Mouse (Mus musculus) limb, embryonic 14.5 days (tissue): ENCODE data around the gene Diaph2. TPM values are rescaled to one million over a fixed set of nuclear protein-coding genes. Genes with fewer than 3 reads are reported as not detected.

ENCODE experiments used
- ATAC-seq: fragments of 200-750 bp; cut with Nextera tagmentation; 2 replicates; pipeline ENCODE4 v1.8.0; 2017; ENCODE audit warnings: low read depth, moderate number of reproducible peaks, moderate TSS enrichment; ENCODE audit not compliant: low FRiP score
- DNase-seq: peaks from one replicate; pipeline ENCODE4 v3.0.0-alpha.2; 2015; ENCODE audit warnings: low spot score
- H3K27ac ChIP-seq: fragments of 300-500 bp; sonication (generic); replicated peaks from 2 replicates; pipeline ENCODE4 v1.5.1; 2014; ENCODE audit warnings: low read depth, mild to moderate bottlenecking, low read length, moderate library complexity, mixed read lengths
- H3K27me3 ChIP-seq: fragments of 300-500 bp; sonication (generic); 2 replicates; pipeline ENCODE4 v1.6.1; 2014; ENCODE audit warnings: low read length, mixed read lengths; ENCODE audit not compliant: control insufficient read depth, insufficient read depth
- H3K36me3 ChIP-seq: fragments of 300-500 bp; sonication (generic); 2 replicates; pipeline ENCODE4 v1.6.1; 2014; ENCODE audit warnings: mild to moderate bottlenecking, low read length, moderate library complexity, mixed read lengths; ENCODE audit not compliant: control insufficient read depth, insufficient read depth
- H3K4me1 ChIP-seq: fragments of 300-500 bp; sonication (generic); 2 replicates; pipeline ENCODE4 v1.6.1; 2014; ENCODE audit warnings: antibody characterized with exemption, low read length, mixed read lengths; ENCODE audit not compliant: control insufficient read depth, insufficient read depth
- H3K4me2 ChIP-seq: fragments of 300-500 bp; sonication (generic); replicated peaks from 2 replicates; pipeline ENCODE4 v1.6.1; 2014; ENCODE audit warnings: low read depth, mild to moderate bottlenecking, low read length, moderate library complexity; ENCODE audit not compliant: severe bottlenecking
- H3K4me3 ChIP-seq: fragments of 300-500 bp; sonication (generic); replicated peaks from 2 replicates; pipeline ENCODE4 v1.5.1; 2014; ENCODE audit warnings: low read length
- H3K9ac ChIP-seq: fragments of 300-500 bp; sonication (generic); 2 replicates; pipeline ENCODE4 v1.6.1; 2014; ENCODE audit warnings: mild to moderate bottlenecking, low read depth, low read length, moderate library complexity; ENCODE audit not compliant: severe bottlenecking
- H3K9me3 ChIP-seq: fragments of 300-500 bp; sonication (generic); 2 replicates; pipeline ENCODE4 v1.6.1; 2016; ENCODE audit warnings: low read length; ENCODE audit not compliant: control insufficient read depth
- POLR2A ChIP-seq: fragments of 200-500 bp; IDR thresholded peaks from 2 replicates; pipeline ENCODE4 v1.8.0; 2012; ENCODE audit warnings: inconsistent platforms, mild to moderate bottlenecking, moderate library complexity, borderline replicate concordance; ENCODE audit not compliant: insufficient read depth, insufficient read length; ENCODE audit errors: extremely low read depth
- WGBS: fragments of 180-500 bp; shearing (Covaris S2); extraction: QIAGEN DNeasy Blood & Tissue Kit; methylation state at CpG from one replicate; pipeline ENCODE4 v1.1.7; 2014; 5-methylcytosine and 5-hydroxymethylcytosine counted together
- polyA plus RNA-seq, 2 experiments: library from polyadenylated mRNA; depleted of rRNA in 1 of 2; stranded (reverse) in 1 of 2; unstranded in 1 of 2; fragments of >200 nt; fragmentation: Nextera tagmentation in 1 of 2; extraction: Ambion mirVana in 1 of 2; gene quantifications; 2 replicates each; pipeline versions ENCODE4 v1.2.1 to v1.2.3; 2012 to 2014

Diaph2 gene
- polyA plus RNA-seq, 2 experiments, result 4.3 to 5.0 TPM

GRCm38 (mm10) chrX:130212227-130212626 lies 462.7 kb downstream of the Diaph2 start:
- Histone ChIP-seq H3K9me3 (no peaks in the 10 kb centered on the region), H3K9ac (no peak overlapping the region), H3K4me3 (no peak overlapping the region), H3K27me3 (no peaks in the 10 kb centered on the region), H3K4me1 (no peaks in the 10 kb centered on the region), H3K27ac (no peak overlapping the region), H3K4me2 (no peak overlapping the region), H3K36me3 (no peaks in the 10 kb centered on the region)
- WGBS, result 89% methylated on average over 4 of the region's 4 CpGs
- ATAC-seq (no peak), DNase-seq (no peak)
- no peak for TF ChIP-seq POLR2A

GRCm38 (mm10) chrX:130212759-130213158 lies 463.2 kb downstream of the Diaph2 start:
- 78% methylated on average over 4 of the region's 4 CpGs for WGBS
- Histone ChIP-seq H3K27me3 (no peaks in the 10 kb centered on the region), H3K27ac (no peak overlapping the region), H3K4me3 (no peak overlapping the region), H3K36me3 (no peaks in the 10 kb centered on the region), H3K9ac (no peak overlapping the region), H3K4me2 (no peak overlapping the region), H3K9me3 (no peaks in the 10 kb centered on the region), H3K4me1 (no peaks in the 10 kb centered on the region)
- DNase-seq, result no peak
- no peak for ATAC-seq
- no peak for TF ChIP-seq POLR2A

GRCm38 (mm10) chrX:130230045-130230444 lies 480.5 kb downstream of the Diaph2 start:
- no peak overlapping the region for H3K4me2 ChIP-seq
- no peaks in the 10 kb centered on the region for H3K27me3 ChIP-seq
- ATAC-seq (no peak), DNase-seq (no peak)
- H3K4me1 ChIP-seq, result no peaks in the 10 kb centered on the region
- no peak for TF ChIP-seq POLR2A
- H3K36me3 ChIP-seq, result no peaks in the 10 kb centered on the region
- no peak overlapping the region for H3K27ac ChIP-seq
- no peak overlapping the region for H3K9ac ChIP-seq
- no peaks in the 10 kb centered on the region for H3K9me3 ChIP-seq
- no peak overlapping the region for H3K4me3 ChIP-seq
- 93% methylated on average over 1 of the region's 1 CpGs for WGBS

- H3K9ac ChIP-seq, result no peak overlapping the region
- H3K4me1 ChIP-seq, result no peaks in the 10 kb centered on the region
- H3K27me3 ChIP-seq, result no peaks in the 10 kb centered on the region
- no peaks in the 10 kb centered on the region for H3K36me3 ChIP-seq
- DNase-seq, result no peak
- no peak for ATAC-seq
- WGBS, result 73% methylated on average over 1 of the region's 1 CpGs
- no peak for TF ChIP-seq POLR2A
- H3K4me2 ChIP-seq, result no peak overlapping the region
- H3K9me3 ChIP-seq, result no peaks in the 10 kb centered on the region
- H3K27ac ChIP-seq, result no peak overlapping the region
- no peak overlapping the region for H3K4me3 ChIP-seq
Observed at GRCm38 (mm10) chrX:130235167-130235566, 485.6 kb downstream of the Diaph2 start.

- Histone ChIP-seq H3K27me3 (no peaks in the 10 kb centered on the region), H3K4me2 (no peak overlapping the region), H3K9me3 (no peaks in the 10 kb centered on the region), H3K27ac (no peak overlapping the region), H3K4me3 (no peak overlapping the region), H3K4me1 (no peaks in the 10 kb centered on the region), H3K9ac (no peak overlapping the region), H3K36me3 (no peaks in the 10 kb centered on the region)
- DNase-seq (no peak), ATAC-seq (no peak)
- no peak for TF ChIP-seq POLR2A
- WGBS, result 82% methylated on average over 1 of the region's 1 CpGs
Observed at GRCm38 (mm10) chrX:130246652-130247051, 497.1 kb downstream of the Diaph2 start.

DNA sequence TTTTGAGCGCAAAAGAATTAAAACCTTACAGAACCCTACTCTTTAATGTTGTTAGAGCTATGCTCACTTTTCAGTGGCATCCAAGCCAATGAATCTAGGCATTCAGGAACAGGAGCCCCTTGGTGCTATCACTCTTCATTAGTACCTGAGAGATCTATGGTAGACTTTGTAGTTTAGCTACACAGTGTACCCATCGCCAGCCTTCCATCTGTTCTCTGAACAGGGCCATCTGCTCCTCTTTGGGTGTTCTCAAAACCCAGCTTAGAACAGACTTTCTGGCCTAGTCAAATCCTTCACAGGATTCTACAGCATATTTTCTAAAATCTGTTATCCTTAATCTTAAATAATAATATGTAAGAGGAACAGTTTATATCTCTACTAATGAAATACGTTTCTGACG lies 504.1 kb downstream of the Diaph2 start:
- H3K4me2 ChIP-seq, result no peak overlapping the region
- no peak for ATAC-seq
- DNase-seq, result no peak

More for the DNA sequence above, 504.1 kb downstream of the Diaph2 start:
- no peaks in the 10 kb centered on the region for H3K9me3 ChIP-seq
- WGBS, result 91% methylated on average over 4 of the region's 4 CpGs
- no peaks in the 10 kb centered on the region for H3K4me1 ChIP-seq
- H3K36me3 ChIP-seq, result no peaks in the 10 kb centered on the region
- no peak for TF ChIP-seq POLR2A
- no peak overlapping the region for H3K27ac ChIP-seq
- no peak overlapping the region for H3K9ac ChIP-seq
- no peaks in the 10 kb centered on the region for H3K27me3 ChIP-seq
- no peak overlapping the region for H3K4me3 ChIP-seq
